Mouse (Mus musculus): ENCODE results near the gene Ankrd13b. TPM values are rescaled to one million over a fixed set of nuclear protein-coding genes. Genes with fewer than 3 reads are reported as not detected.
"Not testable (repeated sequence)": the region's sequence is repeated elsewhere in the genome, so short reads cannot be mapped to it uniquely, and the experiment has no call there.

Ankrd13b gene
- total RNA-seq (2021): 100 to 1,000 TPM; 122 TPM
- long read RNA-seq, experiment 1, transcript Ankrd13b-201 (15 exons, 3,105 nt): major isoform, 7 of 45 reads
- long read RNA-seq, experiment 1, partial matches to known transcripts: 13 of 45 reads
- long read RNA-seq, experiment 1, other reads (novel, unspliced or antisense): 25 of 45 reads
- long read RNA-seq, experiment 2, transcript Ankrd13b-201 (15 exons, 3,105 nt): major isoform, 5 of 63 reads
- long read RNA-seq, experiment 2, partial matches to known transcripts: 45 of 63 reads
- long read RNA-seq, experiment 2, other reads (novel, unspliced or antisense): 13 of 63 reads

DNA sequence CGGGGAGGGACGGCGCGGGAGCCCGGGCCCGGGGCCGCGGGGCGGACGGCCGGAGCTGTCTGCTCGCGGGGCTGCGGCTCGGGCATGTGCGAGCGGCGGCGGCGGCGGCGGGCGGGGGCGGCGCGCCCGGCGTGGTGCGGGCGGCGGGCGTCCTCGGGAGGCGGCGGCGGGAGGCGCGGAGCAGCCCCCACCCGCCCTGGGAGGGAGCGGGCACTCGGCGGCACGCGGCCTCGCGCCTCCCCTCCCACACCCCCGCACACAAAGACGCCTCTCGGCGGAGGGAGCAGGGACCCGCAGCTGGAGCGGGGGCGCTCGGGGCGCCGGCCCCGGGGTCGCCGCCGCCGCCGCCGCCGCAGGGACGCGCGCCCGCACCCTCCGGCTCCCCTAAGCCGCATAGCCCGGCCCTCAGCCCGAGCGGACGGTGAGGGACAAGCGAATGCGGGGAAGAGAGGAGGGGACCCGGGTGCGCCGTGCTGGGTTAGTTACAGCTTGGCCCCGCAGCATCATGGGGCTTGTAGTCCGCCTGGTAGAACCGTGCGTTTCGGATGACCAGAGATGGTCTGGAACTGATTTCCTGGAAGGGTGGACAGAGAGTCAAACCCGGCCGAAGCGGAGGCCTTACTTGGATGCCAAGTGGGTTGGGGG is at the start of gene Ankrd13b:
Gene Ankrd13b (minus strand): TSS at position 88 of the 645 bp plus-strand sequence.
- peak; percentile 76 to 83 for DNase-seq (ENCODE audit: low spot score in 2 of 2)

DNA sequence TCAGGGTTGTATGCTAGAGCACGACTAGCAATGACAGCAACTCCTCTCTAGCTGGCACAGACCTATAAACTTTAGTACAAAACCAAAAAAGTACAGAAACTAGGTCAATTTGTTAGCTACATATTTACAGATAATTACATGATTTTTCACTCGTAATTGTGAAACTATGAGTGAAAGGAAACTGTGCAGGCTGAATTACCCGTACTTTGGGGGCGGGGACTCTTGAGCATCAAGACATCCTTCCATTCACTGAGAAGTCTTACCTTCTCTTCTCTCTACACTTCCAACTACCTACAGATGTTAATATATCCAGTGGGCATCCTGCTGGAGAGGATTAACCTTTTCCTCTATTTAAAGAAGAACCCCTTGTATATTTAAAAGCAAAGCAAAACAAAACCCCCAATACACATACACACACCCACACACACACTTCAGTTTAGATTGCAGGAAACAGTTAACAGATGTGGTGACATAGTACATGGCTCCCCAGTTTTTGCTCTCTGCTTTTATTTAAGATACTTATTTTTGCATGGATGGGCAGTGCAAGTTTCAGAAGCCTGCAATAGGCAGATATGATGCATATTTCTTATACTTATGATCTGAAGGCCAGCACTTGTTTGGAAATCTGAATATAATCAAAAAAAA is 42.8 kb upstream of the Ankrd13b start:
- no peak for DNase-seq (ENCODE audit: low spot score in 2 of 2)

DNA sequence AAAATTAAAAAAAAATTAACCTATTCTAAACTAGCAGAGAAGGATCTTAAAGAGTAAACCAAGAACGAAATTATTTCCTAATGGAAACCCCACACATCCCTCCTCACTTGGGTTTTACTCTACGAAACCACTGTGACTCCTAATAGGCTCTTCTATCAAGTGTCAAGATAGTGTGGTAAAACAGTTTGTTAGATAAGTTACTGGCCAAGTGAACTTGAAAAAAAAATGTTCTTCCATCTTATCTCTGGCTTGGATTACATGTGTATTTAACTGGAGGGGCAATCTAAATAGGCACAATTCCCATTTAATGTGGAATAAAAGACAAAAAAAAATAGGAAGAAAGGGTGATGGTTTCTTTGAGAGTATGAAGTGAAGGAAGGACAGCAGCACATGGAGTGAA is 41.4 kb upstream of the Ankrd13b start:
- no peak for DNase-seq (ENCODE audit: low spot score in 2 of 2)

DNA sequence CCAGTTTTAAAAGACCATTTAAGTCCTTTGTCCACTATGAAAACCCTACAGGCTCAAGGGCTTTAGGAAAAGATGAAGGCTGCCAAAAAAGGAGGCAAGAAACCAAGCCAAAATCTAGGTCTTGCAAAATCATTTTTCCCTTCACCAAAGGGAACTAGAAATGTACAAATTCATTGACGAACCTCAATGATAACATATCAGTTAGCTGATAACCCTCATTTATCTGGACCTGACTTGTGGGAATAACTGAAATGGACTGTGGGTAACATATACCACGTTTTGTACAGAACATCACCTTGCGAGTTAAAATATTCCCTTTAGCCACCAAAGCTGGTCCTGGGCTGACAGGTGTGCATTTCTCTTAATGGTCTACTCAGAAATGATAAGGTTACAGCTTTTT is 40.2 kb upstream of the Ankrd13b start:
- DNase-seq (ENCODE audit: low spot score in 2 of 2): no peak

DNA sequence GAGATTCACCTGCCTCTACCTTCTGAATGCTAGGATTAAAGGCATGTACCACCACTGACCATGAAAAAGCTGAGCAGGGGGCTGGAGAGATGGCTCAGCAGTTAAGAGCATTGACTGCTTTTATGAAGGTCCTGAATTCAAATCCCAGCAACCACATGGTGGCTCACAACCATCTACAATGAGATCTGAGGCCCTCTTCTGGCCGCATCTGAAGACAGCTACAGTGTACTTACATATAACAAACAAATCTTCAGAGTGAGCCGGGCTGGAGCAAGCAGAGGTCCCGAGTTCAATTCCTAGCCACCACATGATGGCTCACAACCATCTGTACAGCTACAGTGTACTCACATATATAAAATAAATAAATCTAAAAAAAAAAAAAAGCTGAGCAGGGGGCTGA is 38.9 kb upstream of the Ankrd13b start:
- not testable (repeated sequence) for DNase-seq (ENCODE audit: low spot score in 2 of 2)

DNA sequence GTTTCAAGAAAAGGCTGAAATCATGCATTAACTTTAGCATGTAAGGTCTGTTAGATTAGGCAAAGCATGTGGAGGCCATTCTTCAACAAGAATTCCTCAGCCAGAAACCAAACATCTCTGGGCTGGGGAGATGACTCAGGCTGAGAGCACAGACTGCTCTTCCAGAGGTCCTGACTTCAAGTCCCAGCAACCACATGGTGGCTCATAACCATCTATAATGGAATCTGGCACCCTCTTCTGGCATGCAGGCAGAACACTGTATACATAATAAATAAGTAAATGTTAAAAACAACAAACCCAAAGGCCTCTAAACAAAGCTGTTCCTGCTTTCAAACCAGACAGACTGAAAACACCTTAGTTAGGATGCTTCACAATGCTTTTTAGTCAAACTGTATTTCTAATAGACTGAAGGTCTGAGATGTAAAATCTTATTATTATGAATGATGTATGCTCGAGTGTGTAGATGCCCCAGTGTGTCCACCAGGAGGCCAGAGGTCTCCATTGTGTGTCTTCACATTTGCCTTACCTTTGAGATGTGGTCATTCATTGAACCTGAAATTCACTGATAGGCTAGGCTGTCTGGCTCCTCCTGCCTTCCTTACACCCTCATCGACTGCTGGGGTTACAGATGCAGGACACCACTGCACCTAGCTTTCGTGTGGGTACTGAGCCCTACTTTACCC is 36.5 kb upstream of the Ankrd13b start:
- DNase-seq (ENCODE audit: low spot score in 2 of 2): no peak

DNA sequence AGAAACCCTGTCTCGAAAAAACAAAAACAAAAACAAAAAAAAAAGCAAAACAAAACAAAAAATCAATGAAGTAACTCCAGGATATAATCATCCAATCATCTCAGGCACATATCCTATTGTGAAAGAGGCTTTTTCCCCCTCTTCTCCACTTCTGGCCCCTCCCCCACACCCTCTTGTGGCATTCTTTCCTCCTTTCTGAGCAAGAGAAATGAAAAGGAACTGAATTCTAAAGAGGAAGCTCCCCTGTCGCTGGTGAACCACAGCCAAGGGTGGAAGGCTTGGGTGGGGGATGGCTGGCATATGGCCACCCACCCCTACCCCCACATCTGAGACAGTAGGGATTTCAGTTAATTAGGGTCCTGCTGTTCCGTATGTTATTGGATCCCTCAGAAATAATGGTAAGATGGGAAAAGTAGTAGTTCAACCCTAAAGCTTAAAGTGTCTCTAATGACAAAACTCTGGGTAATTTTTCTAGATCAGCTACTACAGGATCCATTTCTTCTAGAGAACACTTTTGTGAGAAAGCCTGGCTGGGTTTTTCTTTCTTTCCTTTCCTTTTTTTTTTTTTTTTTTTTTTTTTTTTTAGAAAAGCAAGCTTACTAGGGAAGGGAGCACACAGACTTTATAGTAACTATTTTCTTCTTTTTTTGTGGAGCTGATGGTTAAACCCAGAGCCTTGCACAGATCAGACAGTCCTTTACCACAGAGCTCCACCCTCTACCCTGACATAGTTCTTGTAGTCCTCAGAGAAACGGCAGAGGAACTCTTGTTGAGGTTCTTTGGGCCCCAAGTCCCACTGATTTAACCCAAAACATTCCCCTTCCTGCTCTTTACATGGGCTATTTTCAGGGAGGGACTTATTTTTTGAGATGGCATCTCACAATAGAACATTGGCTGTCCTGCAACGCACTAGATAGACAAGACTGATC is 31.4 kb upstream of the Ankrd13b start:
- no peak for DNase-seq (ENCODE audit: low spot score in 2 of 2)

DNA sequence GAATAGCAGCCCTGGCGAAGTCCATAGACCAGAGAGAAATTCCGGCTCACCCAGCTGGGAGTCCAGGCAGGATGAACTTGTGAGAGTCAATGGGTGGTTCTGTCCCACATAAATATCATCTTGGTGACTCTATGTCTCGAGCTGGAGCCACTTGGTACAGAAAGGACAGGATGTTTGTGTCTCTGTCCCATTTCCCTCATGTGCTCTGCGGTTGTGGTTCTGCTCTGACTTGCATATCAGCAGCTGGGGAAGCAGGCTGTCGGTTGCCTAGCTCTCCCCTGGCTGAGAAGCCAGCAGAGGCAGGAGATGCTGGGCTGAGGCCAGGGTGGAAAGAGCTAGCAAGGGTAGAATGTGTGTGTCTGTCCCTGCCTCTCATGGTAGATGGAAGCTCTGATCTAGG is 29.6 kb upstream of the Ankrd13b start, which contains the start of gene Gm10392:
Gene Gm10392 (minus strand): TSS at position 156 of the 400 bp plus-strand sequence.
- no peak for DNase-seq (ENCODE audit: low spot score in 2 of 2)

DNA sequence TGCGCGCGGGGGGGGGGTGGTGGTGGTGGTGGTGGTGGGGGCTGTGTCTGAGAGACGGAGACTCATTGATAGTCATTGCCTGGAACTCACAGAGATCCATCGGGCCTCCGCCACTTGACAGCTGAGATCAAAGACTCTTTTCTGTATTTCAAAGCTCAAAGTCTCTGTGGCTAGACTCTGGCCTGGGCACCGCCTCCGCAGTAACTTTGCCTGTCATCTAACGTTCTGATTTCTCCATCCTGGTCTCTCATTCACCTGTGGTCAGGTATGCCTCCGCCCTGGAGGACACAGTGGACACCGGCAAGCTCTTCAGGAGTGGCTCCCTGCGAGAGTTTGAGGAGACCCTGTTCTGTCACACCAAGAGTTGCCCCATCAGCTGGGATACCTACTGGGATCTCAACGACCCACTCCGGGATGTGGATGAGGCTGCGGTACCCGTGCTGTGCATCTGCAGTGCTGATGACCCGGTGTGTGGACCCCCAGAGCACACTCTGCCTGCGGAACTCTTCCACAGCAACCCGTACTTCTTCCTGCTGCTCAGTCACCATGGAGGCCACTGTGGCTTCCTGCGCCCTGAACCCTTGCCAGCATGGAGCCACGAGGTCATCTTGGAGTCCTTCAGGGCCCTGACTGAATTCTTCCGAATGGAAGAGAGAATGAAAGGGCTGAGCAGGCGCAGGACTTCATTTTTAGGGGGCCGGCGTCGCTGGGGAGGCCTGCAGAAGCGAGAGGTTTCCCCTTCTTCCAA is 28.7 kb upstream of the Ankrd13b start:
- no peak for DNase-seq (ENCODE audit: low spot score in 2 of 2)

DNA sequence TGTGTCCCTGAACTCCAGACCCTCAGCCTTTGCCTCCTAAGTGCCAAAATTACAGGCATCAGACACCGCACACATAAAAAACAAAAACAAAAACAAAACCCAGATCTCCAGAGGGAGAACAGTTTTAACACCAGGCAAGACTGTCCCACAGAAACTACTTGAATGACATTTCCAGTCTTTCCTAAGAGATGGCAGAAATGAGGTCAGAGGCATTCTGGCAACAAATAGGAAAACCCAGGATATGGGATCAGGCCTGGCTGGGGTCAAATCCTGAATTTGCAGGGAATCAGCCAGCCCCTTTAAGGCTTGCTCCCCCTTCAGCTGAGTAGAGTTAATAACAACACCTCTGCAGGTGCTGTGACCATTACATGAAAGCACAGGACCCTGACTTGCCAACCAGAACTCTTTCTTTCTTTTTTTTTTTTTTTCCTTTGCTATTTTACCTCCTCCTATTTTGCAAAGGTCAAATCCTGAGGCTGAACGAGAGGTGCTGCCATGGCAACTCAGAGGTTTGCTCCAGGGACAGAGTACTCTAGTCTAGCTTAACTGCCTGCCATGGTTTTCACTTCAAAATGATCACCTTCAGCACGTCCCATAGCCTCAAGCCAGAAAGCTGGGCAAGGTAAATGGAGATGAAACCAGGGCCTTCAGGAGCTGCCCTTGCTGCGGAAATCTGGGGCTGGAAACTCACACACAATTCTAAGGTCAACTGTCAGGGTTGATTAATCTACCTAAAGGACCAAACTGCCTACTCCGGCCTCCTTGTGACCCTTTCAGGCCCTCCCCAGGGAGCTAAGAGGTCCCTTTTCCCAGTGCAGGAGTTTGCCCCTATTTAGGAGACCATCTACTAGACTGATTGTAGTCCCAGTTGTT is 27.3 kb upstream of the Ankrd13b start:
- no peak for DNase-seq (ENCODE audit: low spot score in 2 of 2)

DNA sequence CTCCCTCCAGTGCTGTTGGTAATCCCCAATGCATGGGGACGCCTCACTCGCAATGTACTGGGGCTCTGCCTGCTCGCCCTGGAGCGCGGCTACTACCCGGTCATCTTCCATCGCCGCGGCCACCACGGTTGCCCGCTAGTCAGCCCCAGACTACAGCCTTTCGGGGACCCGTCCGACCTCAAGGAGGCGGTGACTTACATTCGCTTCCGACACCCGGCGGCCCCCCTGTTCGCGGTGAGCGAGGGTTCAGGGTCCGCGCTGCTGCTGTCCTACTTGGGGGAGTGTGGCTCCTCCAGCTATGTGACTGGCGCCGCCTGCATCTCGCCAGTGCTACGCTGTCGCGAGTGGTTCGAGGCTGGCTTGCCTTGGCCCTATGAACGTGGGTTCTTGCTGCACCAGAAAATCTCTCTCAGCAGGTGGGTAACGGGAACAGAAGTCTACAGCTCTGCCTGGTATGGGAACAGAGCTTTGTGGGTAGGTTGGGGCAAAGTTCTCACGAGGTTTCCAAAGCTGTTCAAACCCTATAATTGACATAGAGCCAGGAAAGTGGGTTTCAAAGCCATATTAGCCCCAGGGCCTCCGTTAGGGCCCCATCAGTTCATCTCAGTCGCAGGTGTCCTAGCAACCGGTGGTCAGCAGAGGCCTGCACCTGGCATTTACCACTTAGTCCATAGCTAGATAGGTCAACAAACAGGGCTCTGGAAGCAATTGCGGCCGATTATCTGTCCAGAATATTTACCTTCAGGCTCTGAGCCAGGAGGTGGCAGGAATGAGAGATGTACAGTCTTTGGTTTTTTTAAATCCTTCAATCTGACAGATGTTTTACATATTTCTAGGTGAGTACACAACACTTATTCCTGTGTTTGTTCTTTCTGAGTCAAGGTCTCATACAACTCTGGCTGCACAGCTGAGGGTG is 26.4 kb upstream of the Ankrd13b start, which contains the start of gene Trp53i13:
Gene Trp53i13 (minus strand): TSS at position 344 of the 916 bp plus-strand sequence.
- no peak for DNase-seq (ENCODE audit: low spot score in 2 of 2)

DNA sequence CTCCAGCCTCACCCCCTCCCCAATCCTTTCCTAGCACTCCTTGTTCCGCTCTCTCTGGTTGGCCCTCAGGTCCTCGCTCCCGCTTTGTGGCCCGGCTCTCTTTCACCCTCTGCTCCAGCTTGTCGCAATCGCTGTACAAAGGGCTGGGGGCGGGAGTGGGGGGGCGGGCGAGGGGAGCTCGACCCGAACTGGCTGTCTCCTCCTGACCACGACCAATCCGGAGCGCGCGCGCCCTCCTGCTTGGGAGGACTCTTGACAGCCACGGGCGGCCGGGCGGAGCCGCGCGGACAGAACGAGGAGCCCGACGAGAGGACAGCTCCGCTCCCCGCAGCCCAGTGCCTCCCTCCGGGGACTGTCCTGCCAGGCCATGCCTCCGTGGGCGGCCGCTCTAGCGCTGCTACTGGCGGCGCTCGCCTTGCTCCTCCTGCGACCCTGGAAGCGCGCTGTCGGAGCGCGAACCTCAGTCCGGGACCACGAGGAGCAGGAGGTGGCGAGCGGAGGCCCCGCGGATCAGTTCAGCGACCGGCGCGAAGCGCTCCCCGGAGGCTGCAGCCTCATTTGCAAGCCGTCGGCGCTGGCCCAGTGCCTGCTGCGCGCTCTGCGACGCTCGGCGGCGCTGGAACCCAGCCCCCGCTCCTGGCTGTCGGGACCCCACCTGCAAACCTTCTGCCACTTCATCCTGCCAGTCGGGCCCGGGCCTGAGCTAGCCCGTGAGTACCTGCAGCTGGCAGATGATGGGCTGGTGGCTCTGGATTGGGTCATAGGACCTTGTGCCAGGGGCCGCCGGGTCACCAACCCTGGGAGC is 25.6 kb upstream of the Ankrd13b start, which contains the start of gene Abhd15:
Gene Abhd15 (plus strand): TSS at position 290 of the 805 bp plus-strand sequence.
- DNase-seq (ENCODE audit: low spot score in 2 of 2): peak; percentile 67 to 71

DNA sequence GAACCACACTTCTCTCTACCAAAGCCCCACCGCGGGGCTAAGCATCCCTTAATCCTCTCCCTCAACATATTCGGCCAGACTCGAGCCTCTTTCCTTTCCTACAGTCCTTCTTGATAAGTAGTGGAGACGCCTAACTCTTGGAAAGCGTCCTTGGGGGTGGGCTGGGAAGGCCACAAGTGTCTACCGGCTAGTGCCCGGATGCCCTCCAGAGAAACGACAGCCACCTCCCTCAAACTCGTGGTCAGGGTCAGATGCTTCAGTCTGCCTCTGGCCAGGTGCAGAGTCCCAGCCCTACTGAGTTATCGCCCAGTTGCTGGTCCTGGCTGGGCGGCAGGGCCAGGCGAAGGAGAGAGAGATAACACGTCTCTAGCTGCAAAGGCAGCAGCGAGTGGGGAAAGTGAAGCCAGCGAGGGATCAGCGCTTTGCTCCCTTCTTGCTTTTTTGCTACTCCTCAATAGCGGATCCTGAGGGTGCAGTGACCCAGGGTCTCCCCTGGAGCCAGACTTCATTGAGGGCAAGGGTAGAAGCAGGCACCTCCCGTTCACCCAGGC is 24.9 kb upstream of the Ankrd13b start:
- DNase-seq (ENCODE audit: low spot score in 2 of 2): no peak

DNA sequence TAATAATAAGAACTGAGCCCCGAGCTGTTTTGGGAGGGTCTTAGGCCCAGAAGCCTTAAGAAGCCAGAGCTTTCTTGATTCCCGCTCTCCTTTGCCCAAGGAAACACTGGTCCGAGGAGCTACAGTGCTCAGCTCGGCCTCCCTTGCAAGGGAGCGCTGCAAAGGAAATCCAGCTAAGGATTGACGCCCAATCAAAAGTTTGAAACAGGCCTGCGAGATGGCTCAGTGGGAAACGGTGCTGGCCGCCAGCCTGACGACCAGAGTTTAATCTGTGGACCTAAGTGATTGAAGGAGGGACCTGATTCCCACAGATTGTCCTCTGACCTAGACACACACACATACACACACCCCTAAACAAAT is 24.3 kb upstream of the Ankrd13b start:
- no peak for DNase-seq (ENCODE audit: low spot score in 2 of 2)

DNA sequence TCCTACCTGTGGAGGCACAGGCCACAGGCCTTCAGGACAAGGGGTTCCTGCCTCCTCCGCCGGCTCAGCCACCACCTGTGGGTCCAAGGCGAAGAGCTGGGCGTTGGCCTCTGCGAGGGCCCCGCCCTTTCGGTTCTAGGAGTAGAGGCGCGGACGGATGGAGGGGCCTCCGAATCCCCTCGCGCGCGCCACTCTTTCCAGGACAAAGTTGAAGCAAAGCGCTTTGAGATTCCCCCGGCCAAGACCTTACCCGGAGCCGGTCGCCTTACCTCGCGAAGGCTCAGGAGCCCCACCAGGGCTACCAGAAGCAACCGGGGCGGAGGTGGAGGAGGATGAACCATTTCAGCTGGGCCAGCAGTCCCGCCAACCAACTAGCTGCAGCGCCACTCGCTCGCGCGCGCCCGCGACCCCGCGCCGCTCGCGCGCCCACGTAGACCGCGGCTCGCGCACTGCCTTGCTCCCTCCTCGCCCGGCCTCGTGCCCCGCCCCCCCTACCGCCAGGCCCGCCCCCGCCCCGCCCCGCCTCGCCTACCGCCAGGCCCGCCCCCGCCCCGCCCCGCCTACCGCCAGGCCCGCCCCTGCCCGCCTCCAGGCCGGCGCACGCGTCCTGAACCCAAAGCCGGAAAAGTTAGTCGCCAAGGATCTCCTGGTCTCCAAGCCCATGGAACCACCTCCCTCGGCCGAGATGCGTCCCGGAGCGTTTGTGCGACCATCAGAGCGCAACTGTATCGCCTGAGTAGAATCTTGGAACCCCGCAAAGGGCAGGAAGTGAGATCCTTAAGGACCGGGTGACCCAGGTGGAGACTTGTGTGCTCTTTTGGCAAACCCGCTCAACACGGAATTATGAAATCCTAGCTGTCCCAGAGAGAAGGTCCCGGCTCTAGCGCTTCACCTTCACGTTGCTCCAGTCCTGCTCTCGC is 23.7 kb upstream of the Ankrd13b start:
- DNase-seq (ENCODE audit: low spot score in 2 of 2): peak; percentile 59 to 76
